Mouse (Mus musculus) forebrain, embryonic 13.5 days (tissue): ENCODE measurements at regions not wholly inside any gene's neighbourhood (a gene's known extent, or its start where the extent isn't known, plus 50 kb on each side); places are given as distances from the start of the nearest gene placed in this dataset.

Experiments used
- ATAC-seq: fragments of 200-750 bp; cut with Nextera tagmentation; 2 replicates; pipeline ENCODE4 v1.8.0; 2017
- H3K27ac ChIP-seq: fragments of 300-500 bp; sonication (generic); 2 replicates; pipeline ENCODE4 v1.5.1; 2015; ENCODE audit warnings: inconsistent platforms, mild to moderate bottlenecking, moderate library complexity
- H3K27me3 ChIP-seq: fragments of 300-500 bp; sonication (generic); 2 replicates; pipeline ENCODE4 v1.6.1; 2015; ENCODE audit warnings: mild to moderate bottlenecking, inconsistent platforms
- H3K36me3 ChIP-seq: fragments of 300-500 bp; sonication (generic); 2 replicates; pipeline ENCODE4 v1.6.1; 2015; ENCODE audit warnings: mild to moderate bottlenecking, inconsistent platforms; ENCODE audit not compliant: poor library complexity, severe bottlenecking
- H3K4me1 ChIP-seq: fragments of 300-500 bp; sonication (generic); 2 replicates; pipeline ENCODE4 v1.6.1; 2015; ENCODE audit warnings: inconsistent platforms
- H3K4me2 ChIP-seq: fragments of 300-500 bp; sonication (generic); 2 replicates; pipeline ENCODE4 v1.6.1; 2015; ENCODE audit warnings: inconsistent platforms, mild to moderate bottlenecking, moderate library complexity
- H3K4me3 ChIP-seq: fragments of 300-500 bp; sonication (generic); 2 replicates; pipeline ENCODE4 v1.5.1; 2015; ENCODE audit warnings: mild to moderate bottlenecking, inconsistent platforms
- H3K9ac ChIP-seq: fragments of 300-500 bp; sonication (generic); 2 replicates; pipeline ENCODE4 v1.6.1; 2015; ENCODE audit warnings: mild to moderate bottlenecking, inconsistent platforms
- H3K9me3 ChIP-seq: fragments of 300-500 bp; sonication (generic); replicated peaks from 2 replicates; pipeline ENCODE4 v1.6.1; 2016; ENCODE audit warnings: inconsistent platforms
- WGBS: fragments of 180-500 bp; shearing (Covaris S2); methylation state at CpG from one replicate; pipeline ENCODE4 v1.1.7; 2015; 5-methylcytosine and 5-hydroxymethylcytosine counted together

DNA sequence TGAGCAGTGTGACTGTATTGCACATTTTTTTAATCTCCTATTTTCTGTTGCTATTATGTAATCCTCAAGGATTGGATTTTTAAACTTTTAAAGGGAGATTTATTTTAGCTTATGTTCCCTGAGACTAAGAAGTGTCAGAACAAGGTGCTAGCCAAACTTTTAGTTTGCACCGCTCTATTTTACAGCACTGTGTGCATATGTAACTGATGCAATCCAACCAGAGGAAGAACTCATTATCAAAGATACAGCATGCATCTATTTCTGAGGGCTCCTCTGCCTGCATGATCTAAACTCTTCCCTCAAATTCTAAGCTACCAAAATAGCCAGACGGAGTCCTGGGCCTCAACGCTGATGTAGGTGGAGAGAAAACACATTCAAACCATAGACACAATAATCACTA lies 1747.5 kb upstream of the Adam24 start:
- Histone ChIP-seq H3K4me2 (no peak overlapping the region), H3K36me3 (no peaks in the 10 kb centered on the region), H3K27me3 (no peaks in the 10 kb centered on the region), H3K9me3 (no peaks in the 10 kb centered on the region), H3K27ac (no peak overlapping the region), H3K4me3 (no peak overlapping the region), H3K4me1 (no peaks in the 10 kb centered on the region), H3K9ac (no peak overlapping the region)
- 93% methylated on average over 3 of the region's 3 CpGs for WGBS
- ATAC-seq: no peak

DNA sequence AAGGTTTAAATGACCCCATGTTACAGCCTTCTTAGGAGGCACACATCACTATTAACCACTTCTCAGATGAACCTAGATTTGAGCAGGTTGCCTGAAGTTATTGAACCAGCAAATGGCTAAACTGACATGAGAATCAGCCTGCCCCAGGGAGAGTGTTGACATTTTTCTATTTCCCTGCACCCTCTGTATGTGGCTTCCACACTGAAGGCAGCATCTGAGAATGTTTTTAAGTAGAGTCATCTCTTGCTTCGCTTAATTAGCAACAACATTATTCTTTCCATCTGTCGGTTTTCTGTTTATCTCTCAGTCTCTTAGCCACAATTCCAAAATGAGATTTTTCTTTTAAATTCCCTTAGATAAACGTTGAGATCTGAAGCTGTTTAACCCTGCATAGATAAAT lies 1747.0 kb upstream of the Adam24 start:
- Histone ChIP-seq H3K9me3 (no peaks in the 10 kb centered on the region), H3K9ac (no peak overlapping the region), H3K4me2 (no peak overlapping the region), H3K36me3 (no peaks in the 10 kb centered on the region), H3K27me3 (no peaks in the 10 kb centered on the region), H3K27ac (no peak overlapping the region), H3K4me3 (no peak overlapping the region), H3K4me1 (no peaks in the 10 kb centered on the region)
- ATAC-seq: peak; percentile 62; the same call in 1 of the 2 replicates
- WGBS: 70% methylated on average over 3 of the region's 3 CpGs

DNA sequence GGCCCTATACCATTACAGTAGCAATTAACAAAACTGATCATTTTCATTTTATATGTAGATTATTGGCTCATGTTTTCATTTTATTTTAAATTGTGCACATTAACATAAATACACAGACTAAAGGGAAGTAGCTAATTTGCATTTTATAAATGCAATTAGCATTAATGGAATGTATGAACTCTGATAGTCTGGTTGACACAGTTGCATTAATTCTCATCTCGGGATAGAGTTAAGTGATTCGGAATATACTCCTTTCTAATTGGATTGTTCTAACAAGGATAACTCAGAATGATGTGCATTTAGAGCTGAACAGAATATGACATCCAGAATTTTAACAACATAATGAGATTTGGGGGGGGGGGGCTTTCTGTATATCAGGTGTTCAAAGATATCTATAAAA lies 1746.5 kb upstream of the Adam24 start:
- Histone ChIP-seq H3K9me3 (no peaks in the 10 kb centered on the region), H3K4me2 (no peak overlapping the region), H3K36me3 (no peaks in the 10 kb centered on the region), H3K4me3 (no peak overlapping the region), H3K27ac (no peak overlapping the region), H3K27me3 (no peaks in the 10 kb centered on the region), H3K9ac (no peak overlapping the region), H3K4me1 (no peaks in the 10 kb centered on the region)
- ATAC-seq: peak; percentile 82
- 70% methylated on average over 2 of the region's 2 CpGs for WGBS
